Mouse (Mus musculus): Measurements from ENCODE around the gene Tmod1. TPM values are rescaled to one million over a fixed set of nuclear protein-coding genes. Genes with fewer than 3 reads are reported as not detected.

Tmod1 gene
- polyA plus RNA-seq, 1 experiment from 2014 or later: 0.85 TPM

DNA sequence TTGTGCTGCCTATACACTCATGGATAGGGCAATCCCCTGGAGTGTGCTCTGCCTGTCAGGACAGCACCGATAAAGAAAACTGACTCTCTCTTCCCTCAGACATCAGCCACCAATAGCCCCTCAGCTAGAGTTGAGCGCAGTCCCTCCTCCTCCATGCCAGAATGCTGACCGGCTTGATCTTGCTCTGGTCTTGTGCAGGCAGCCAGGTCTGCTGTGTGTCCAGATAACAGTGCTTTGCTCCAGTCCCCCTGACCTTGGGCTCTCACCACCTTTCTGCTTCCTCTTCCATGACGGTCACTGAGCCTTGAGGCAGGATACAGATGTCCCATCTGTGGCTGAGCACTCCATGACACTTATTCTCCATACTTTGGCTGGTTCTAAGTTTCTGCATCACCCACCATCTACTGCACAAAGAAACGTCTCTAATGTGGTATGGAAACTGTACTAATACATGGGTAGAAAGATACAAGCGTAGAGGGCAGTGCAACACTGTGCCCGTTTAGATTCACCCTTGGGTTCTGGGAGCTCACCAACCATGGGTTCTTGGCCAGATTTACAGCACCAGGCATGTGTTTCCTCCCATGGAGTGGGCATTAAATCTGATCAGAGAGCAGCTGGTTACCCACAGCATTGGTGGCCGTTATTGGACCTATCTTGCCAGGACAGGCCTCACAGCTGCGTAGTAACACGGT, 63.5 kb downstream of the Tmod1 start:
- no peak overlapping the region for H3K4me3 ChIP-seq (ENCODE audit: low read depth, low read length)
- H3K4me1 ChIP-seq (ENCODE audit: control insufficient read depth, insufficient read depth, low read length): no peaks in the 10 kb centered on the region
- no peaks in the 10 kb centered on the region for H3K36me3 ChIP-seq (ENCODE audit: control insufficient read depth, insufficient read depth, low read length)
- 93% methylated on average over 10 of the region's 10 CpGs for WGBS
- H3K9ac ChIP-seq (ENCODE audit: low read depth, low read length): no peak overlapping the region
- no peak overlapping the region for H3K27ac ChIP-seq (ENCODE audit: low read length)
- no peaks in the 10 kb centered on the region for H3K9me3 ChIP-seq (replicated peaks; ENCODE audit: control insufficient read depth, low read length, poor library complexity, severe bottlenecking)
- H3K4me2 ChIP-seq (ENCODE audit: low read length): no peak overlapping the region
- H3K27me3 ChIP-seq (ENCODE audit: control insufficient read depth, insufficient read depth, low read depth, low read length): no peaks in the 10 kb centered on the region
- no peak for ATAC-seq

DNA sequence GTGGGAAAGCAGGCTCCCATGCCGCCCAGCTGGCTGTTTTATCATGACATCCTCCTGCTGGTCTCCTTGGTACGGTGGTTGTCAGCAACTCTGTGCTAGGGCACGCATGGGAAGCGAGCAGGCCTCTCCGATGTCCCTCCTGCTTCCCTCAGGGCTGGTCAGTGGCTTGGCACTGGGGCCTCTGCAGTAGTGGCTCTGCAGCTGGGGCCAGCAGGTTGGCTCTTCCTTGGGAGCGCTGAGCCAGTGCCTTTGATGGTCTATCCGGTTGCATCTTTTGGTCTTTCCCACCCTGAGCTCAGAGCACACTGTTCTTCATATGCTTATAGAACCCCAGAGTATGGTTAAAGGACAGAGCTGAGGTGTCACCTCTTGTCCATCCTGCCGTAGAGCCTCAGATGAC, 71.3 kb downstream of the Tmod1 start:
- Histone ChIP-seq H3K9ac (ENCODE audit: low read depth, low read length) (no peak overlapping the region), H3K27ac (ENCODE audit: low read length) (no peak overlapping the region), H3K4me3 (ENCODE audit: low read depth, low read length) (no peak overlapping the region), H3K4me1 (ENCODE audit: control insufficient read depth, insufficient read depth, low read length) (no peaks in the 10 kb centered on the region), H3K9me3 (replicated peaks; ENCODE audit: control insufficient read depth, low read length, poor library complexity, severe bottlenecking) (no peaks in the 10 kb centered on the region), H3K4me2 (ENCODE audit: low read length) (no peak overlapping the region), H3K27me3 (ENCODE audit: control insufficient read depth, insufficient read depth, low read depth, low read length) (no peaks in the 10 kb centered on the region), H3K36me3 (ENCODE audit: control insufficient read depth, insufficient read depth, low read length) (no peaks in the 10 kb centered on the region)
- 90% methylated on average over 8 of the region's 8 CpGs for WGBS
- no peak for ATAC-seq

DNA sequence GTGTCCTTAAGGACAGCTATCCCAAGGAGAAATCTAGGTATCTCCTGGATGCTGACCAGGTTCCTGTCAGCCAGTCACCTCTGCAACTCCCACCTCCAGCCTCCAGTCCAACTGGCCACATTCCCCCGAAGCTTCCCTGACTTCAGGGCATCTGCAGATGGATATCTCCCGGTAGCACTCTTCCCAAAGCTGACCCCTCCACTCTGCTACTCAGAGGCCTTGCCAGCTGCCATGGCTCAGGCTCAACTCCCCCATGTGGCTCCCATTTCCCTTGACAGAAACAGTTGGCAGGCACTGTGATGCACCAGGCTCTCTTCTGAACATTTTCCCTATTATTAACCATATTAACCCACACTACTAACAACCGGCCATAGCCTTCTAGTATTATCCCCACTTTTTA, 72.6 kb downstream of the Tmod1 start:
- Histone ChIP-seq H3K4me1 (ENCODE audit: control insufficient read depth, insufficient read depth, low read length) (no peaks in the 10 kb centered on the region), H3K4me3 (ENCODE audit: low read depth, low read length) (no peak overlapping the region), H3K27ac (ENCODE audit: low read length) (no peak overlapping the region), H3K9ac (ENCODE audit: low read depth, low read length) (no peak overlapping the region), H3K27me3 (ENCODE audit: control insufficient read depth, insufficient read depth, low read depth, low read length) (no peaks in the 10 kb centered on the region), H3K36me3 (ENCODE audit: control insufficient read depth, insufficient read depth, low read length) (peaks cover 4% of the 10 kb centered on the region), H3K4me2 (ENCODE audit: low read length) (no peak overlapping the region), H3K9me3 (replicated peaks; ENCODE audit: control insufficient read depth, low read length, poor library complexity, severe bottlenecking) (no peaks in the 10 kb centered on the region)
- ATAC-seq: no peak
- WGBS: 79% methylated on average over 3 of the region's 3 CpGs

DNA sequence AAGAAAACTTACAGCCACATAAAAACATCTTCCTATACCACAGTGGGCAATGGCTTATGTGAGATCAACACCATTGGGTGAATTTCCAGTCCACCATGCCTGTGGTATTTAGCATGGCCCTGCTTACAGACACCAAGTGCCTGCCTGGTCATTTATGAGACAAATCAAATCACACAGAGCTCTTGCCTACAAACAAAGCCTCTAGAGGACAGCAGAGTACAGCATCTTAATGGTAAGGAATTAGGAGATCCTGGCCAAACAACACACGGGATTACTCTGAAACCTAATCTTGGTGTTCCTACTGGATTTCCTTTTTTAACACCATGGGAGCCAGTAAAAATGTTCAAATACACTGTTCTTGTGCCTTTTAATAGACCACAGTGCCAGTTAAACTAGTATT, 76.6 kb downstream of the Tmod1 start:
- Histone ChIP-seq H3K27me3 (ENCODE audit: control insufficient read depth, insufficient read depth, low read depth, low read length) (no peaks in the 10 kb centered on the region), H3K4me1 (ENCODE audit: control insufficient read depth, insufficient read depth, low read length) (no peaks in the 10 kb centered on the region), H3K9me3 (replicated peaks; ENCODE audit: control insufficient read depth, low read length, poor library complexity, severe bottlenecking) (no peaks in the 10 kb centered on the region), H3K9ac (ENCODE audit: low read depth, low read length) (no peak overlapping the region), H3K4me3 (ENCODE audit: low read depth, low read length) (no peak overlapping the region), H3K36me3 (ENCODE audit: control insufficient read depth, insufficient read depth, low read length) (peaks cover 30% of the 10 kb centered on the region), H3K4me2 (ENCODE audit: low read length) (no peak overlapping the region), H3K27ac (ENCODE audit: low read length) (no peak overlapping the region)
- no peak for ATAC-seq
- 78% methylated on average over 1 of the region's 1 CpGs for WGBS

DNA sequence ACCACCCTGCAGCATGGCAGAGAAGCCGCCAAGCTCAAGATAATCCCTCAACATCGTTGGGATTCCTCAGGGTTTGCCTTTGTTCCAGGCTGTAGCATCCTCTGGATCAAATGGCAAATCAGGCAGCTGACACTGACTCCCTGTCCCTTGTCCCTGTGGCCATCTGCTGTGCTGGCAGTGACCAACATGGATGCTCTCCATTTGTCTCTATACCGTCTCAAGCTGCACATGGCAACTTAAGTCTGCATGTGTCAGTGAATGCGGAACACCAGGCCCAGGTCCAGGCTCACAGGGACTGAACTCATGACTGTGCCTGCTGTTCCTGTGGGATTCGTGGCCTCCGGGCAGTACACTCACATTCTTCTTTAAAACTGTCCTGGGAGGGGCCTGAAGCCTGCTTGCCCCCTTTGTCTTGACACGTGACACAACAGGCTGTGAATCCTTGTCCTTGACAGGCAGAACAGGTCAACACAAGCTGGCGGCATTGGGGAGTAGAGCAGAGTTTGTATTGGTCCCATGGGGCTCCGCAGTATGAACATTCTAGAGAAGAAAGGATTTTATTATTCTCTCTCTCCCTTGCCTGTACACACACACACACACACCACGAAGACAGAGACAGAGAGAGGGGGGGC, 77.9 kb downstream of the Tmod1 start:
- Histone ChIP-seq H3K4me1 (ENCODE audit: control insufficient read depth, insufficient read depth, low read length) (no peaks in the 10 kb centered on the region), H3K4me3 (ENCODE audit: low read depth, low read length) (no peak overlapping the region), H3K27me3 (ENCODE audit: control insufficient read depth, insufficient read depth, low read depth, low read length) (no peaks in the 10 kb centered on the region), H3K4me2 (ENCODE audit: low read length) (no peak overlapping the region), H3K9me3 (replicated peaks; ENCODE audit: control insufficient read depth, low read length, poor library complexity, severe bottlenecking) (no peaks in the 10 kb centered on the region), H3K27ac (ENCODE audit: low read length) (no peak overlapping the region), H3K9ac (ENCODE audit: low read depth, low read length) (no peak overlapping the region), H3K36me3 (ENCODE audit: control insufficient read depth, insufficient read depth, low read length) (peaks cover 30% of the 10 kb centered on the region)
- ATAC-seq: no peak
- 79% methylated on average over 10 of the region's 10 CpGs for WGBS

DNA sequence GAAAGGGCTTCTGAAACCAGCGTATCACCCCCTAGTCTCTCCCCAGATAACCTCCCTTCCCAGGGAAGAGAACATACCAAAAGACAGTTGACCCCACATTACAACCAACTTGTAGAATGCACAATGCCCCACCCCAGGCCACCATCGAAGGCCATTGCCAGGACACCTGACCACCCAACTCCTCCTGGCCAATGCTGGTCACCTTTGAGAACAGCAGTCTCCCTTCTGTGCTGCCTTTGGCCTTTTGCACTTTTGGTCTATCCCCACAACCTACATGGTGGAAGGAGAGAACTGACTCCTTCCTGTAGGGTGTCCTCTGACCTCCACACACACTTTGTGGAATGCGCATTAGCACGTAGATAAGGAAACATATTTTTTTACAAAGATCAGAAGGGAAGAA, 78.8 kb downstream of the Tmod1 start:
- ATAC-seq: no peak
- Histone ChIP-seq H3K27ac (ENCODE audit: low read length) (no peak overlapping the region), H3K9me3 (replicated peaks; ENCODE audit: control insufficient read depth, low read length, poor library complexity, severe bottlenecking) (no peaks in the 10 kb centered on the region), H3K4me2 (ENCODE audit: low read length) (no peak overlapping the region), H3K27me3 (ENCODE audit: control insufficient read depth, insufficient read depth, low read depth, low read length) (no peaks in the 10 kb centered on the region), H3K9ac (ENCODE audit: low read depth, low read length) (no peak overlapping the region), H3K4me1 (ENCODE audit: control insufficient read depth, insufficient read depth, low read length) (no peaks in the 10 kb centered on the region), H3K36me3 (ENCODE audit: control insufficient read depth, insufficient read depth, low read length) (peaks cover 32% of the 10 kb centered on the region), H3K4me3 (ENCODE audit: low read depth, low read length) (no peak overlapping the region)
- WGBS: 95% methylated on average over 4 of the region's 4 CpGs

DNA sequence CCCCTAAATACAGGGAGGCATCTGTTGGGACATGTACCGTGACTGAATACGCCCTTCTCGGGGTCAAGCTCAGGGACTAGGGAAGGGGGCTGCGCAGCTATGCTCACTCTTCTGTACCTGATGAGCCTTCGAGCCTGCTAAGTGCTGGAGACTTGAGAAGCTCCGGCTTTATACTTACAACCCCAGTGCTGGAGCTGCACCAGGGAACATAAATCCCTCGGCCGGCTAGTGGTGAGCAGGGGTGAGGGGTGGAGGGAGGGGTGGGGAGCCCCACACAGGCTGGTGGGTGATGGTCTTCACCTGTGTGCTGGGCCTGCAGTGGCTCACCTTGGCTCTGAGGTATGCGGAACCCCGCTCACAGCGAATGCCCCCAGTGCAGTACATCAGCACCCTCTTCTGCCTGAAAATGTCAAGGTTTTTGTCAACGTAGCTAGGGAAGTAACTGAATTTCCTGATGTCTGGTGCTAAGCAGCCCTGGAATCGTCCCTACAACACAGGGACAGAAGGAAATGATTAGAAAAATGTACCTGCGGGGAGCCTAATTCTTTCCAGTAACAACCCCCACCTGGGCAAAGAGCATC, 80.9 kb downstream of the Tmod1 start:
- Histone ChIP-seq H3K4me3 (ENCODE audit: low read depth, low read length) (no peak overlapping the region), H3K4me2 (ENCODE audit: low read length) (no peak overlapping the region), H3K9ac (ENCODE audit: low read depth, low read length) (no peak overlapping the region), H3K4me1 (ENCODE audit: control insufficient read depth, insufficient read depth, low read length) (no peaks in the 10 kb centered on the region), H3K9me3 (replicated peaks; ENCODE audit: control insufficient read depth, low read length, poor library complexity, severe bottlenecking) (no peaks in the 10 kb centered on the region), H3K27ac (ENCODE audit: low read length) (no peak overlapping the region), H3K27me3 (ENCODE audit: control insufficient read depth, insufficient read depth, low read depth, low read length) (no peaks in the 10 kb centered on the region), H3K36me3 (ENCODE audit: control insufficient read depth, insufficient read depth, low read length) (peaks cover 36% of the 10 kb centered on the region)
- no peak for ATAC-seq
- WGBS: 94% methylated on average over 14 of the region's 14 CpGs

DNA sequence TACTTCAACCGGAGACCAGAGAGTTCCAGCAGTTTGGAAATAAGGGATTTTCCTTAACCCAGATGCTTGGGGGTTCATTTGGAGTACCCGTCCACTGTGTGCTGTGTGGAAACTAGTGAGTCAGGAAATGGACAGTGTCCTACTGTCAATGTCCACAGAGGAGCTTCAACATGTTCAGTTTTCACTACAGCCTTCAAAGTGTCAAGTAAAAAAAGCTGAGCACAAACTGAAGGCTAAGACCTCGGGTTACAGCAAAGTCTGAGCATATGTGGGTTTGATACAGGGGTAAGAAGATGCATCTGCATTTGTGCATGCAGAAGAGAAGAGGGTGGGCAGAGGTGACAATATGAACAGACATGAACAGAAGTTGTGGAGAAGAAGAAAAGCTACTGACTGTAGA, 82.0 kb downstream of the Tmod1 start:
- 91% methylated on average over 3 of the region's 3 CpGs for WGBS
- no peak overlapping the region for H3K4me2 ChIP-seq (ENCODE audit: low read length)
- no peak overlapping the region for H3K27ac ChIP-seq (ENCODE audit: low read length)
- H3K36me3 ChIP-seq (ENCODE audit: control insufficient read depth, insufficient read depth, low read length): peaks cover 39% of the 10 kb centered on the region
- no peak for ATAC-seq
- no peak overlapping the region for H3K4me3 ChIP-seq (ENCODE audit: low read depth, low read length)
- H3K4me1 ChIP-seq (ENCODE audit: control insufficient read depth, insufficient read depth, low read length): no peaks in the 10 kb centered on the region
- H3K9me3 ChIP-seq (replicated peaks; ENCODE audit: control insufficient read depth, low read length, poor library complexity, severe bottlenecking): no peaks in the 10 kb centered on the region
- no peaks in the 10 kb centered on the region for H3K27me3 ChIP-seq (ENCODE audit: control insufficient read depth, insufficient read depth, low read depth, low read length)
- no peak overlapping the region for H3K9ac ChIP-seq (ENCODE audit: low read depth, low read length)

DNA sequence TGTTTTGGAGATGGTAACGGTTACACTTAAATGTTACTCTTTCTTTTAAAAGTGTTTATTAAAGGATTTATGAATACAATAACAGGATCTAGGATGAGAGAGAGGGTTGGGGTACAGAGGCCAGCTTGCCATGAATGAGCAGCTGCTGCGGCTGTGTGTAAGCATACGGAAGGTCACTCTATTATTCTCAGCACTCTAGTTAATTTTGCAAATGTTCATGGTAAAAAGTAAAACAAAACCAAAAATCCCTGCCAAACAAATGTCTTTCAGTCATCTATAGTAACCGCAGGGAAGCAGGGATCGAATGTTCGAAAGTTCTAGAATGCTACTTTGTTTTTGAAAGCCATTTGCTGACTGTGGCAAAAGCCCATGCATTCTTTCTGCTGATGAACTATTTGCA, 84.6 kb downstream of the Tmod1 start:
- no peak overlapping the region for H3K27ac ChIP-seq (ENCODE audit: low read length)
- no peaks in the 10 kb centered on the region for H3K9me3 ChIP-seq (replicated peaks; ENCODE audit: control insufficient read depth, low read length, poor library complexity, severe bottlenecking)
- no peak overlapping the region for H3K4me2 ChIP-seq (ENCODE audit: low read length)
- H3K4me1 ChIP-seq (ENCODE audit: control insufficient read depth, insufficient read depth, low read length): no peaks in the 10 kb centered on the region
- ATAC-seq: no peak
- no peak overlapping the region for H3K9ac ChIP-seq (ENCODE audit: low read depth, low read length)
- no peaks in the 10 kb centered on the region for H3K27me3 ChIP-seq (ENCODE audit: control insufficient read depth, insufficient read depth, low read depth, low read length)
- H3K36me3 ChIP-seq (ENCODE audit: control insufficient read depth, insufficient read depth, low read length): peaks cover 29% of the 10 kb centered on the region
- WGBS: 91% methylated on average over 6 of the region's 6 CpGs
- H3K4me3 ChIP-seq (ENCODE audit: low read depth, low read length): no peak overlapping the region
